ENCODE assay signal across 32 mouse cellular contexts in the genomic region with DNA sequence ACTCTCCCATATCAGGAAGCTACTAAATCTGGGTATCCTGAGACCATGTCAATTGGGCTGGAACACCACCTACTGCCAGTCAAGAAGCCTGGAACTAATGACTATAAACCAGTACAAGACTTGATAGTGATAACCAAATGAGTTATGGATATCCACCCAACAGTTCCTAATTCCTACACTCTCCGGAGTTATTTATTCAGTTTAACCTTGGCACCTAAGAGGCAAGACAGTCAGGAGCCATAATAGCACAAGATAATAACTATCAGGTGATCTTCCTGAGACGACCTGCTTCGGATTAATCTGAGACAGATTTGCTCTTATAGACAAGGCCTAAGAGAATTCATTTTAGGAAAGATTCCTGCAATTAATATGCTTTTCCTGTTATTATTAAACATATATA. TPM values are rescaled to one million over a fixed set of nuclear protein-coding genes. Genes with fewer than 3 reads are reported as not detected.
"Had no signal": no experiment of that assay in that cellular context is flagged by ENCODE, and none has a peak within 500 bp of the region (broad histone marks: within the 10 kb centered on the region; RNA-seq: fewer than 3 reads in every experiment).

No protein-coding gene starts in this region.

- H3K9ac ChIP-seq: embryonic facial prominence, embryonic 12.5 days; embryonic facial prominence, embryonic 13.5 days; embryonic facial prominence, embryonic 15.5 days; forebrain, embryonic 12.5 days; forebrain, embryonic 13.5 days; forebrain, embryonic 15.5 days; forebrain, postnatal 0 days had no signal

- H3K9me3 ChIP-seq: embryonic facial prominence, embryonic 10.5 days; embryonic facial prominence, embryonic 12.5 days; embryonic facial prominence, embryonic 13.5 days; embryonic facial prominence, embryonic 15.5 days; forebrain, embryonic 10.5 days; forebrain, embryonic 12.5 days; forebrain, embryonic 13.5 days; forebrain, embryonic 15.5 days had no signal

- DNase-seq: cerebellum, adult 2 months; cerebellum, adult 8-10 months; cerebellum, adult 9-10 months; cerebellum, adult 9-11 months; cerebellum, postnatal 10 days; cerebellum, postnatal 14 days; cerebellum, postnatal 25 days; cerebellum, postnatal 36 days; embryo, embryonic 11 days; forebrain, postnatal 0 days; gastrocnemius, adult 2 months; gastrocnemius, postnatal 10 days; gastrocnemius, postnatal 14 days; gastrocnemius, postnatal 25 days; gastrocnemius, postnatal 36 days; heart, adult 11 months; heart, adult 18-20 months; heart, adult 2 months had no signal

- H3K27ac ChIP-seq: embryonic facial prominence, embryonic 10.5 days; embryonic facial prominence, embryonic 12.5 days; embryonic facial prominence, embryonic 13.5 days; embryonic facial prominence, embryonic 15.5 days; forebrain, embryonic 10.5 days; forebrain, embryonic 12.5 days; forebrain, embryonic 13.5 days; forebrain, embryonic 15.5 days; gastrocnemius, adult 2 months; heart, adult 2 months had no signal

- H3K4me3 ChIP-seq: embryonic facial prominence, embryonic 10.5 days; embryonic facial prominence, embryonic 12.5 days; embryonic facial prominence, embryonic 13.5 days; embryonic facial prominence, embryonic 15.5 days; erythroblast, embryonic 14.5 days; forebrain, embryonic 10.5 days; forebrain, embryonic 12.5 days; forebrain, embryonic 13.5 days; forebrain, embryonic 15.5 days; gastrocnemius, adult 2 months; heart, adult 2 months had no signal

- H3K27me3 ChIP-seq: embryonic facial prominence, embryonic 12.5 days; embryonic facial prominence, embryonic 13.5 days; embryonic facial prominence, embryonic 15.5 days; forebrain, embryonic 12.5 days; forebrain, embryonic 13.5 days; forebrain, embryonic 15.5 days had no signal

- ATAC-seq: forebrain, embryonic 13.5 days; forebrain, embryonic 15.5 days; forebrain, embryonic 16.5 days; forebrain, postnatal 0 days had no signal

- H3K4me2 ChIP-seq: embryonic facial prominence, embryonic 12.5 days; embryonic facial prominence, embryonic 13.5 days; embryonic facial prominence, embryonic 15.5 days; forebrain, embryonic 12.5 days; forebrain, embryonic 13.5 days; forebrain, embryonic 15.5 days had no signal

- H3K36me3 ChIP-seq: embryonic facial prominence, embryonic 10.5 days; embryonic facial prominence, embryonic 12.5 days; embryonic facial prominence, embryonic 13.5 days; embryonic facial prominence, embryonic 15.5 days; forebrain, embryonic 10.5 days; forebrain, embryonic 12.5 days; forebrain, embryonic 15.5 days had no signal

- H3K4me1 ChIP-seq: embryonic facial prominence, embryonic 10.5 days; embryonic facial prominence, embryonic 12.5 days; embryonic facial prominence, embryonic 13.5 days; embryonic facial prominence, embryonic 15.5 days; forebrain, embryonic 10.5 days; forebrain, embryonic 12.5 days; forebrain, embryonic 13.5 days; forebrain, embryonic 15.5 days had no signal

RNA-seq across cellular contexts. Expression of a gene that starts 21.2 kb away (rescaled TPM):
- polyA plus RNA-seq: cerebellum, adult 2 months; cortical plate, adult 2 months; embryonic facial prominence, embryonic 10.5 days; embryonic facial prominence, embryonic 11.5 days; embryonic facial prominence, embryonic 13.5 days; erythroblast, embryonic 14.5 days; forebrain, embryonic 10.5 days; forebrain, embryonic 11.5 days; forebrain, embryonic 12.5 days; forebrain, embryonic 15.5 days; forebrain, postnatal 0 days; gonadal fat pad, adult 2 months; heart, adult 2 months had no signal
